Mouse (Mus musculus): Measurements from ENCODE around the gene Gemin5. TPM values are rescaled to one million over a fixed set of nuclear protein-coding genes. Genes with fewer than 3 reads are reported as not detected.
A peak's percentile ranks its signal among the peaks of the same experiment; 100 is the strongest.
"Not testable (repeated sequence)": the region's sequence is repeated elsewhere in the genome, so short reads cannot be mapped to it uniquely, and the experiment has no call there.

The Gemin5 gene
- polyA plus RNA-seq, 1 experiment from 2014 or later: 15.5 TPM

GRCm38 (mm10) chr11:58200226-58200625, 31.9 kb upstream of the Gemin5 start:
- peak overlapping the region; percentile 32; the same call in 1 of the 2 replicates for H3K27ac ChIP-seq
- H3K9me3 ChIP-seq (replicated peaks): no peaks in the 10 kb centered on the region
- DNase-seq (no peak), ATAC-seq (ENCODE audit: low read depth) (no peak)
- WGBS (ENCODE audit: insufficient replicate concordance): 74% methylated on average over 4 of the region's 4 CpGs
- peak overlapping the region; percentile 51; the same call in 1 of the 2 replicates for H3K9ac ChIP-seq
- peak overlapping the region; percentile 79 for H3K4me2 ChIP-seq
- no peaks in the 10 kb centered on the region for H3K36me3 ChIP-seq
- H3K27me3 ChIP-seq: 0 out of 2 replicates have a peak, but pooled peaks cover under 1% of the 10 kb centered on the region
- H3K4me3 ChIP-seq (replicated peaks): peak overlapping the region; percentile 71
- H3K4me1 ChIP-seq (replicated peaks): peaks cover 29% of the 10 kb centered on the region

GRCm38 (mm10) chr11:58199229-58200037, 31.1 kb upstream of the Gemin5 start, which contains the start of the genes Igtp and Irgm2:
TSS of gene Igtp (plus strand) at chr11:58199556.
TSS of gene Irgm2 (plus strand) at chr11:58199618.
- peak within 1 kb of the TSS; percentile 71 for H3K4me3 ChIP-seq (replicated peaks)
- peak within 1 kb of the TSS; percentile 79 for H3K4me2 ChIP-seq
- not testable (repeated sequence) for H3K9me3 ChIP-seq (replicated peaks); H3K36me3 ChIP-seq; H3K27me3 ChIP-seq
- H3K27ac ChIP-seq: peak within 1 kb of the TSS; percentile 79
- 4% methylated on average over 15 of the region's 15 CpGs for WGBS (ENCODE audit: insufficient replicate concordance)
- H3K9ac ChIP-seq: peak within 1 kb of the TSS; percentile 80
- peak; percentile 84 for DNase-seq
- ATAC-seq (ENCODE audit: low read depth): peak; percentile 99
- peaks cover 29% of the 10 kb centered on the region for H3K4me1 ChIP-seq (replicated peaks)

GRCm38 (mm10) chr11:58198663-58199062, 30.3 kb upstream of the Gemin5 start:
- Histone ChIP-seq H3K9ac (peak overlapping the region; percentile 80), H3K4me3 (replicated peaks) (peak overlapping the region; percentile 71), H3K9me3 (replicated peaks) (no peaks in the 10 kb centered on the region), H3K27ac (no peak overlapping the region), H3K36me3 (no peaks in the 10 kb centered on the region), H3K4me1 (replicated peaks) (peaks cover 34% of the 10 kb centered on the region), H3K4me2 (peak overlapping the region; percentile 79), H3K27me3 (0 out of 2 replicates have a peak, but pooled peaks cover 3% of the 10 kb centered on the region)
- DNase-seq (no peak), ATAC-seq (ENCODE audit: low read depth) (no peak)
- 85% methylated on average over 4 of the region's 4 CpGs for WGBS (ENCODE audit: insufficient replicate concordance)

GRCm38 (mm10) chr11:58193860-58194520, 25.7 kb upstream of the Gemin5 start:
- H3K9me3 ChIP-seq (replicated peaks): no peaks in the 10 kb centered on the region
- H3K27ac ChIP-seq: no peak overlapping the region
- H3K4me1 ChIP-seq (replicated peaks): peaks cover 13% of the 10 kb centered on the region
- H3K9ac ChIP-seq: no peak overlapping the region
- no peak overlapping the region for H3K4me2 ChIP-seq
- H3K27me3 ChIP-seq: 0 out of 2 replicates have a peak, but pooled peaks cover 3% of the 10 kb centered on the region
- H3K36me3 ChIP-seq: no peaks in the 10 kb centered on the region
- H3K4me3 ChIP-seq (replicated peaks): no peak overlapping the region
- ATAC-seq (ENCODE audit: low read depth) (no peak), DNase-seq (no peak)
- 51% methylated on average over 4 of the region's 4 CpGs for WGBS (ENCODE audit: insufficient replicate concordance)

GRCm38 (mm10) chr11:58193326-58193725, 25.0 kb upstream of the Gemin5 start:
- H3K36me3 ChIP-seq: no peaks in the 10 kb centered on the region
- no peak overlapping the region for H3K27ac ChIP-seq
- H3K4me2 ChIP-seq: no peak overlapping the region
- ATAC-seq (ENCODE audit: low read depth) (no peak), DNase-seq (no peak)
- 0 out of 2 replicates have a peak, but pooled peaks cover 3% of the 10 kb centered on the region for H3K27me3 ChIP-seq
- WGBS (ENCODE audit: insufficient replicate concordance): 57% methylated on average over 3 of the region's 3 CpGs
- no peak overlapping the region for H3K4me3 ChIP-seq (replicated peaks)
- H3K9ac ChIP-seq: no peak overlapping the region
- H3K9me3 ChIP-seq (replicated peaks): no peaks in the 10 kb centered on the region
- H3K4me1 ChIP-seq (replicated peaks): peaks cover 8% of the 10 kb centered on the region

GRCm38 (mm10) chr11:58189675-58190074, 21.3 kb upstream of the Gemin5 start:
- Histone ChIP-seq H3K9me3 (replicated peaks) (no peaks in the 10 kb centered on the region), H3K4me1 (replicated peaks) (0 out of 2 replicates have a peak, but pooled peaks cover 5% of the 10 kb centered on the region), H3K36me3 (no peaks in the 10 kb centered on the region), H3K4me3 (replicated peaks) (no peak overlapping the region), H3K27ac (no peak overlapping the region), H3K9ac (no peak overlapping the region), H3K4me2 (no peak overlapping the region), H3K27me3 (no peaks in the 10 kb centered on the region)
- DNase-seq: no peak
- ATAC-seq (ENCODE audit: low read depth): no peak
- 71% methylated on average over 6 of the region's 6 CpGs for WGBS (ENCODE audit: insufficient replicate concordance)

- Histone ChIP-seq H3K9ac (no peak overlapping the region), H3K27me3 (no peaks in the 10 kb centered on the region), H3K36me3 (peaks cover 15% of the 10 kb centered on the region), H3K4me2 (no peak overlapping the region), H3K4me3 (replicated peaks) (no peak overlapping the region), H3K9me3 (replicated peaks) (no peaks in the 10 kb centered on the region), H3K27ac (no peak overlapping the region), H3K4me1 (replicated peaks) (no peaks in the 10 kb centered on the region)
- DNase-seq: no peak
- no peak for ATAC-seq (ENCODE audit: low read depth)
- WGBS (ENCODE audit: insufficient replicate concordance): 77% methylated on average over 3 of the region's 3 CpGs
Observed at GRCm38 (mm10) chr11:58183579-58183978, 15.2 kb upstream of the Gemin5 start.

GRCm38 (mm10) chr11:58180756-58181155, 12.4 kb upstream of the Gemin5 start:
- H3K4me1 ChIP-seq (replicated peaks): no peaks in the 10 kb centered on the region
- no peak for DNase-seq
- no peak for ATAC-seq (ENCODE audit: low read depth)
- 0 out of 2 replicates have a peak overlapping the region, but pooled peaks have one; percentile 6 for H3K27ac ChIP-seq
- no peaks in the 10 kb centered on the region for H3K9me3 ChIP-seq (replicated peaks)
- H3K4me2 ChIP-seq: no peak overlapping the region
- H3K9ac ChIP-seq: no peak overlapping the region
- H3K36me3 ChIP-seq: peaks cover 43% of the 10 kb centered on the region
- H3K4me3 ChIP-seq (replicated peaks): no peak overlapping the region
- 81% methylated on average over 7 of the region's 7 CpGs for WGBS (ENCODE audit: insufficient replicate concordance)
- no peaks in the 10 kb centered on the region for H3K27me3 ChIP-seq

- not testable (repeated sequence) for H3K27me3 ChIP-seq; ATAC-seq (ENCODE audit: low read depth); H3K9me3 ChIP-seq (replicated peaks); DNase-seq; H3K4me3 ChIP-seq (replicated peaks); H3K4me1 ChIP-seq (replicated peaks); H3K27ac ChIP-seq; H3K4me2 ChIP-seq; H3K9ac ChIP-seq
- peaks cover 51% of the 10 kb centered on the region for H3K36me3 ChIP-seq
- 82% methylated on average over 6 of the region's 6 CpGs for WGBS (ENCODE audit: insufficient replicate concordance)
Observed at GRCm38 (mm10) chr11:58179986-58180385, 11.6 kb upstream of the Gemin5 start.

GRCm38 (mm10) chr11:58179563-58179962, 11.2 kb upstream of the Gemin5 start:
- peaks cover 55% of the 10 kb centered on the region for H3K36me3 ChIP-seq
- H3K4me1 ChIP-seq (replicated peaks): 0 out of 2 replicates have a peak, but pooled peaks cover 1% of the 10 kb centered on the region
- no peak overlapping the region for H3K4me2 ChIP-seq
- DNase-seq (peak; percentile 63), ATAC-seq (ENCODE audit: low read depth) (peak; percentile 58)
- H3K27ac ChIP-seq: no peak overlapping the region
- no peak overlapping the region for H3K4me3 ChIP-seq (replicated peaks)
- no peaks in the 10 kb centered on the region for H3K27me3 ChIP-seq
- H3K9me3 ChIP-seq (replicated peaks): no peaks in the 10 kb centered on the region
- no peak overlapping the region for H3K9ac ChIP-seq
- 7% methylated on average over 3 of the region's 3 CpGs for WGBS (ENCODE audit: insufficient replicate concordance)

GRCm38 (mm10) chr11:58171459-58172091, 3.2 kb upstream of the Gemin5 start, which contains the start of gene Mrpl22:
TSS of gene Mrpl22 (plus strand) at chr11:58171661.
- Histone ChIP-seq H3K4me1 (replicated peaks) (peaks cover 61% of the 10 kb centered on the region), H3K27ac (peak within 1 kb of the TSS; percentile 73), H3K36me3 (peaks cover 43% of the 10 kb centered on the region), H3K9me3 (replicated peaks) (no peaks in the 10 kb centered on the region), H3K4me3 (replicated peaks) (peak within 1 kb of the TSS; percentile 73), H3K4me2 (peak within 1 kb of the TSS; percentile 78), H3K9ac (peak within 1 kb of the TSS; percentile 78), H3K27me3 (no peaks in the 10 kb centered on the region)
- DNase-seq: peak; percentile 92
- WGBS (ENCODE audit: insufficient replicate concordance): under 1% methylated on average over 34 of the region's 34 CpGs
- ATAC-seq (ENCODE audit: low read depth): peak; percentile 74

Measured in liver, embryonic 13.5 days (tissue).